Mouse (Mus musculus): ENCODE data around the gene Brf1. TPM values are rescaled to one million over a fixed set of nuclear protein-coding genes. Genes with fewer than 3 reads are reported as not detected.

Brf1 gene
- polyA plus RNA-seq, 1 experiment from 2014 or later: 74.2 TPM

GRCm38 (mm10) chr12:112922541-112922940 is 78.0 kb downstream of the Brf1 start:
- H3K9ac ChIP-seq: no peak overlapping the region; the same call in 1 of the 2 replicates
- H3K4me3 ChIP-seq (replicated peaks): no peak overlapping the region
- H3K4me2 ChIP-seq: no peak overlapping the region
- WGBS: 23% methylated on average over 3 of the region's 3 CpGs
- H3K9me3 ChIP-seq: no peaks in the 10 kb centered on the region
- H3K36me3 ChIP-seq (replicated peaks): no peaks in the 10 kb centered on the region; the same call in 1 of the 2 replicates
- H3K27me3 ChIP-seq: peaks cover 26% of the 10 kb centered on the region
- peaks cover 28% of the 10 kb centered on the region for H3K4me1 ChIP-seq
- ATAC-seq (ENCODE audit: low FRiP score): peak; percentile 73
- H3K27ac ChIP-seq: 0 out of 2 replicates have a peak overlapping the region, but pooled peaks have one; percentile 25

GRCm38 (mm10) chr12:112921518-112921917 is 79.0 kb downstream of the Brf1 start:
- peaks cover 23% of the 10 kb centered on the region for H3K4me1 ChIP-seq
- no peaks in the 10 kb centered on the region for H3K9me3 ChIP-seq
- H3K9ac ChIP-seq: no peak overlapping the region
- H3K4me3 ChIP-seq (replicated peaks): no peak overlapping the region
- H3K27ac ChIP-seq: no peak overlapping the region
- WGBS: 84% methylated on average over 12 of the region's 12 CpGs
- no peaks in the 10 kb centered on the region; the same call in 1 of the 2 replicates for H3K36me3 ChIP-seq (replicated peaks)
- H3K27me3 ChIP-seq: peaks cover 15% of the 10 kb centered on the region
- no peak overlapping the region for H3K4me2 ChIP-seq
- no peak for ATAC-seq (ENCODE audit: low FRiP score)

DNA sequence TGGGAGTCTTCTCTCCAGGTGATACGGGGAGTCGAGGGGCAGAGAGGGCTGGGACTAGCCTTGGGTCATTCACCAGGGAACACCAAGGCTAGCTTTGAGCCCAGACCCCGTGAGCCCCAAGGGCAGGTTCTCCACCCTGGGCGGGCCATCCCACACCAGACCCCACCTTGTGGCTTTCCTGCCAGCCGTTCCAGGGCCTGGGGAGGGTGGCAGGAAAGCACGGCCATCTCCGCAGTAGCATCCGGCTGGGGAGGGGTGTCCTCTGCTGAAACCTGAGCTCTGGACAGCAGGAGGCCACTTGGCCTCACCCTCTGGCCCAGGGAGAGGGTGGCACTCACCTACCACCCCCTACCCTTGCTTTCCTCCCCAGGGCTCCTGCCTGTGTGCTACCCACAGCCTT is 82.6 kb downstream of the Brf1 start:
- no peak for ATAC-seq (ENCODE audit: low FRiP score)
- Histone ChIP-seq H3K4me2 (no peak overlapping the region), H3K4me3 (replicated peaks) (no peak overlapping the region), H3K4me1 (peaks cover 13% of the 10 kb centered on the region), H3K36me3 (replicated peaks) (no peaks in the 10 kb centered on the region; the same call in none of the 2 replicates), H3K9me3 (no peaks in the 10 kb centered on the region), H3K27ac (no peak overlapping the region), H3K9ac (no peak overlapping the region), H3K27me3 (no peaks in the 10 kb centered on the region; the same call in 1 of the 2 replicates)
- WGBS: 50% methylated on average over 8 of the region's 8 CpGs

DNA sequence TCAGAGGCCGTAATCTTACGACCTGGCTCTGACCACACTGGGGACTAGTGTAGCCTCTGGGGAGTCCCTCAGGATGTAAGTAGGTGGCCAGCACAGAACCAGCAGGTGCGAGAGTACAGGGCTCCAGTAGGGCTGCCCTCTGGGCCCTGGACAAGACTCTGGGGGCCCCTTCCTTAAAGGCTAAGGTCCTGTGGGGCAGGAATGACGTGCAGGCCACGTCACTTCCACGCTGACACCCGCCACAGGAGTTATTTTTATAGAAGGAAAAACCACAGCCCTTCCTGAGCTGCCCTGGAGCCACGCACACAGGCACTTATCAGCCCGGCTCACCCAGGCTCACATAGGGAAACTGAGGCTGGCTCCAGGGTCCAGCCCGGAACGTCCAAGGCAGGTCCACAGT is 83.0 kb downstream of the Brf1 start:
- ATAC-seq (ENCODE audit: low FRiP score): no peak
- Histone ChIP-seq H3K4me1 (peaks cover 9% of the 10 kb centered on the region), H3K27me3 (no peaks in the 10 kb centered on the region; the same call in 1 of the 2 replicates), H3K4me2 (no peak overlapping the region), H3K27ac (no peak overlapping the region), H3K4me3 (replicated peaks) (no peak overlapping the region), H3K36me3 (replicated peaks) (no peaks in the 10 kb centered on the region; the same call in none of the 2 replicates), H3K9me3 (no peaks in the 10 kb centered on the region), H3K9ac (no peak overlapping the region)
- 86% methylated on average over 11 of the region's 11 CpGs for WGBS

DNA sequence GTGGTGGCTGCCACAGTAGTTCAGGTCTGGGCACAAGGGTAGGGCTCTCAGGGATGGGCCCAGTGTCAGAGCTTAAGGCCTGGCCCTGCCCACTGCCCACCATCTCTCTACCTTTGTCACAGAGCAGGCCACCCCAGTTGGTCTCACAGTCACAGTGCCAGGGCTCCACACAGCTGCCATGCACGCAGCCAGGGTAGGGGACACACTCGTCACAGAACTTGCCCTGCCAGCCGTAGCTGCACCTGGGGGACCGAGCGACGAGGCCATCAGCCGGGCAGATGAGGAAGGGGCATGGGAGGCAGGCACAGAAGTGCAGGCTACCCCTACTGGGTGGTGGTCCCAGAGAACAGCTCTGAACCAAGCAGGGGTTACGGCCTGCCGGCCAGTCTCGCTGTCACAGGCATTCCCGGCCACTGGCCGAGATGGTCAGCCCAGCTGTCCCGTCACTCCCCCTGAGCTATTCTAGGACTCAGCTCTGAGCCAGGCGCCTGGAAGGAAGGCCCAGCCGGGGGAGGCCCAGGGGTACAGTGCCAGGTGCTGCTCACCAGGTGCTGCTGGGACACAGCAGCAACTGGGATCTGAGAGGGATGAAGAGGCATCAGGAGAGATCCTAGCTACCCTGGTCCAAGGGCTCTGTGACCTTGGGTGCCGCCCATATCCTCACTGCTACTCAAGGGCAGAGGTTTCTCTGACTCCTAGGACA is 83.7 kb downstream of the Brf1 start:
- Histone ChIP-seq H3K9ac (no peak overlapping the region), H3K36me3 (replicated peaks) (no peaks in the 10 kb centered on the region; the same call in none of the 2 replicates), H3K4me1 (peaks cover 3% of the 10 kb centered on the region), H3K27ac (no peak overlapping the region), H3K9me3 (no peaks in the 10 kb centered on the region), H3K4me3 (replicated peaks) (no peak overlapping the region), H3K27me3 (no peaks in the 10 kb centered on the region; the same call in 1 of the 2 replicates), H3K4me2 (no peak overlapping the region)
- ATAC-seq (ENCODE audit: low FRiP score): no peak
- WGBS: 89% methylated on average over 16 of the region's 16 CpGs

- H3K9ac ChIP-seq: no peak overlapping the region
- H3K4me3 ChIP-seq (replicated peaks): no peak overlapping the region
- WGBS: 71% methylated on average over 13 of the region's 13 CpGs
- 0 out of 2 replicates have a peak, but pooled peaks have one; percentile 24 for ATAC-seq (ENCODE audit: low FRiP score)
- H3K27ac ChIP-seq: no peak overlapping the region
- H3K9me3 ChIP-seq: no peaks in the 10 kb centered on the region
- H3K36me3 ChIP-seq (replicated peaks): peaks cover 1% of the 10 kb centered on the region
- no peaks in the 10 kb centered on the region for H3K4me1 ChIP-seq
- H3K27me3 ChIP-seq: no peaks in the 10 kb centered on the region; the same call in 1 of the 2 replicates
- H3K4me2 ChIP-seq: no peak overlapping the region
Observed at GRCm38 (mm10) chr12:112915587-112915986, 84.9 kb downstream of the Brf1 start.

GRCm38 (mm10) chr12:112914527-112914926 is 86.0 kb downstream of the Brf1 start:
- no peak for ATAC-seq (ENCODE audit: low FRiP score)
- Histone ChIP-seq H3K27ac (no peak overlapping the region), H3K4me1 (no peaks in the 10 kb centered on the region), H3K27me3 (no peaks in the 10 kb centered on the region; the same call in 1 of the 2 replicates), H3K4me3 (replicated peaks) (no peak overlapping the region), H3K36me3 (replicated peaks) (peaks cover 7% of the 10 kb centered on the region), H3K4me2 (no peak overlapping the region), H3K9me3 (no peaks in the 10 kb centered on the region), H3K9ac (no peak overlapping the region)
- 77% methylated on average over 11 of the region's 11 CpGs for WGBS

DNA sequence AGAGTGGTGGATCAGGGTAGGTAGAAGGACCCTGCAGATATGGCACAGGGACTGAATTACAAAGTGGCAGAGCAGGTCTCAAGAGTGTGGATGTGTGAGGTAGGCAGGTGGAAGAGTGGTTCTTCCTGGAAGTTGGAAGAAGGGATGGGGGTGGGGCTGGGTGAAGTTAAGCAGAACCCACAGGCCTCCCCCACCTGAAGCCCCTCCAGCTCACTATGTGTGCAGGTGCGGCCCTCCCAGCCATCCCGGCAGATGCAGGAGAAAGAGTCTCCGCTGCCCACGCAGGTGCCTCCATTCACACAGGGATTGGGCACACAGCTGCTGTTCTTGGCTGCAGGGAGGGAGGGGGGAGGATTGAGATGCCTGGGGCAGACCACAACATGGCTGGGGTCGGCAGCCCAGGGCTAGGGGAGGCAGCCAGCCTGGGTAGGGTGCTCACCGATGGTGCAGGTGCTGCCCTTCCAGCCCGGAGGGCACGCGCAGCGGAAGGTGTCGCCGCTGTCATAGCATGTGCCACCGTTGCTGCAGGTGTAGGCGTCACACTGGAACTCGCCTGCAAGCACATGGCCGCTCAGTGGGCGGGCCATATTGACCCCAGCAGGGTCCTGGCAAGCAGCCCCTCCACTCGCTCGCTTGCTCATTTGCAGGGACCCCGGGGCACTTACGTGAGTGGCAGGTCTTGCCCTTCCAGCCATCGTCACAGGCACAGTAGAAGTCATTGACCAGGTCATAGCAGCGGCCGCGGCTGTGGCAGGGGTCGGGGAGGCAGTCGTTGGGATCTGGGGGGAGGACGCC is 87.4 kb downstream of the Brf1 start:
- Histone ChIP-seq H3K9ac (no peak overlapping the region), H3K36me3 (replicated peaks) (peaks cover 20% of the 10 kb centered on the region), H3K4me2 (no peak overlapping the region), H3K27ac (no peak overlapping the region), H3K27me3 (no peaks in the 10 kb centered on the region; the same call in 1 of the 2 replicates), H3K9me3 (no peaks in the 10 kb centered on the region), H3K4me1 (no peaks in the 10 kb centered on the region), H3K4me3 (replicated peaks) (no peak overlapping the region)
- 92% methylated on average over 28 of the region's 28 CpGs for WGBS
- no peak for ATAC-seq (ENCODE audit: low FRiP score)

DNA sequence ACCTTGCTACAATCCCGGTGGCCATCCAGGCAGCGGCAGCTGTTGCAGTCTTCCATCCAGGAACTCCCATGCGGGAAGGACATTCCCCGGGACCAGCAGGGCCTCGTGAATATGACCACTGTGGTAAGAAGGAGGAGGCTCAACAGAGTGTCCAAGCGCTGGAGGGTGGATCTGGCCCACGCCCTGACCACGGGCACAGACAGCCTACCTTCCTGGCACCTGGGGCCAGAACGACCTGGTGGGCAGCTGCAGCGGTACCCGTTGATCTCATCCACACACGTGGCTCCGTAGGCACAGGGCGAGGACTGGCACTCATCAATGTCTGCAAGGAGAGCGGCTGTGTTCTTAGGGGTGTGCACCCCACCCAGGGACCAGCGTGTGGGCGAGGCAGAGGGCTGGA is 88.8 kb downstream of the Brf1 start:
- Histone ChIP-seq H3K9me3 (no peaks in the 10 kb centered on the region), H3K27me3 (no peaks in the 10 kb centered on the region; the same call in 1 of the 2 replicates), H3K27ac (no peak overlapping the region), H3K9ac (no peak overlapping the region), H3K4me3 (replicated peaks) (no peak overlapping the region), H3K4me1 (no peaks in the 10 kb centered on the region), H3K36me3 (replicated peaks) (peaks cover 21% of the 10 kb centered on the region), H3K4me2 (no peak overlapping the region)
- 94% methylated on average over 17 of the region's 17 CpGs for WGBS
- ATAC-seq (ENCODE audit: low FRiP score): no peak

Small RNAs within 50 kb of the gene (microRNA-seq; reads per million reads assigned to microRNA genes)
- not detected for gene Mir6941

Other genes starting within 250 kb of the Brf1 start
- 3.6 and 3.9 TPM in 2 replicates for gene Pld4, start 240.0 kb downstream of the Brf1 start, polyA plus RNA-seq (2016; fragmentation: Nextera tagmentation; extraction: Ambion mirVana)
- gene Ahnak2, start 198.0 kb downstream of the Brf1 start, polyA plus RNA-seq (2016; fragmentation: Nextera tagmentation; extraction: Ambion mirVana): 0.05 and 0.19 TPM in 2 replicates
- 13.7 and 15.6 TPM in 2 replicates for gene Clba1, start 191.8 kb downstream of the Brf1 start, polyA plus RNA-seq (2016; fragmentation: Nextera tagmentation; extraction: Ambion mirVana)
- gene Cdca4, start 171.3 kb downstream of the Brf1 start, polyA plus RNA-seq (2016; fragmentation: Nextera tagmentation; extraction: Ambion mirVana): 144 and 149 TPM in 2 replicates
- gene Gpr132, start 132.5 kb downstream of the Brf1 start, polyA plus RNA-seq (2016; fragmentation: Nextera tagmentation; extraction: Ambion mirVana): not detected in 2 replicates
- gene Jag2, start 70.9 kb downstream of the Brf1 start, polyA plus RNA-seq (2016; fragmentation: Nextera tagmentation; extraction: Ambion mirVana): 5.6 and 6.2 TPM in 2 replicates
- 51.5 and 54.4 TPM in 2 replicates for gene Nudt14, start 58.6 kb downstream of the Brf1 start, polyA plus RNA-seq (2016; fragmentation: Nextera tagmentation; extraction: Ambion mirVana)
- 28.2 and 29.2 TPM in 2 replicates for gene Btbd6, start 24.2 kb downstream of the Brf1 start, polyA plus RNA-seq (2016; fragmentation: Nextera tagmentation; extraction: Ambion mirVana)
- gene Pacs2, start 13.8 kb upstream of the Brf1 start, polyA plus RNA-seq (2016; fragmentation: Nextera tagmentation; extraction: Ambion mirVana): 26.3 and 27.6 TPM in 2 replicates
- gene Tex22, start 73.8 kb upstream of the Brf1 start, polyA plus RNA-seq (2016; fragmentation: Nextera tagmentation; extraction: Ambion mirVana): 0.26 TPM in 1 of 2 replicates, not detected in the other
- gene Mta1, start 97.6 kb upstream of the Brf1 start, polyA plus RNA-seq (2016; fragmentation: Nextera tagmentation; extraction: Ambion mirVana): 22.2 and 22.7 TPM in 2 replicates
- 223 and 227 TPM in 2 replicates for gene Crip2, start 139.5 kb upstream of the Brf1 start, polyA plus RNA-seq (2016; fragmentation: Nextera tagmentation; extraction: Ambion mirVana)
- gene Crip1, start 145.6 kb upstream of the Brf1 start, polyA plus RNA-seq (2016; fragmentation: Nextera tagmentation; extraction: Ambion mirVana): 48.5 and 62.0 TPM in 2 replicates
- 48.3 and 49.6 TPM in 2 replicates for gene Tedc1, start 155.7 kb upstream of the Brf1 start, polyA plus RNA-seq (2016; fragmentation: Nextera tagmentation; extraction: Ambion mirVana)
- 21.6 and 21.9 TPM in 2 replicates for gene Tmem121, start 185.2 kb upstream of the Brf1 start, polyA plus RNA-seq (2016; fragmentation: Nextera tagmentation; extraction: Ambion mirVana)